Mouse (Mus musculus) heart, postnatal 0 days (tissue): ENCODE measurements around the gene Trpv1. TPM values are rescaled to one million over a fixed set of nuclear protein-coding genes. Genes with fewer than 3 reads are reported as not detected.

Experiments
- ATAC-seq: fragments of 200-750 bp; cut with Nextera tagmentation; 2 replicates; pipeline ENCODE4 v1.8.0; 2017; ENCODE audit warnings: low read depth, moderate number of reproducible peaks, moderate library complexity; ENCODE audit not compliant: insufficient read depth
- DNase-seq: peaks from one replicate; pipeline ENCODE4 v3.0.0-alpha.2; 2016; ENCODE audit warnings: low spot score
- H3K27ac ChIP-seq: fragments of 300-500 bp; sonication (generic); 2 replicates; pipeline ENCODE4 v1.5.1; 2014; ENCODE audit warnings: low read depth, mild to moderate bottlenecking
- H3K27me3 ChIP-seq: fragments of 300-500 bp; sonication (generic); 2 replicates; pipeline ENCODE4 v1.6.1; 2014; ENCODE audit warnings: low read length, mixed read lengths; ENCODE audit not compliant: control insufficient read depth, insufficient read depth
- H3K36me3 ChIP-seq: fragments of 300-500 bp; sonication (generic); replicated peaks from 2 replicates; pipeline ENCODE4 v1.6.1; 2014; ENCODE audit warnings: low read length, mixed read lengths; ENCODE audit not compliant: control insufficient read depth, insufficient read depth
- H3K4me1 ChIP-seq: fragments of 300-500 bp; sonication (generic); 2 replicates; pipeline ENCODE4 v1.6.1; 2014; ENCODE audit warnings: antibody characterized with exemption; ENCODE audit not compliant: control insufficient read depth, insufficient read depth
- H3K4me2 ChIP-seq: fragments of 300-500 bp; sonication (generic); 2 replicates; pipeline ENCODE4 v1.6.1; 2014; ENCODE audit warnings: low read depth, mild to moderate bottlenecking, low read length, moderate library complexity
- H3K4me3 ChIP-seq: fragments of 300-500 bp; sonication (generic); 2 replicates; pipeline ENCODE4 v1.5.1; 2014; ENCODE audit warnings: low read depth, low read length
- H3K9ac ChIP-seq: fragments of 300-500 bp; sonication (generic); replicated peaks from 2 replicates; pipeline ENCODE4 v1.6.1; 2014; ENCODE audit warnings: low read depth, low read length, mixed read lengths
- H3K9me3 ChIP-seq: fragments of 300-500 bp; sonication (generic); replicated peaks from 2 replicates; pipeline ENCODE4 v1.6.1; 2016; ENCODE audit warnings: low read length; ENCODE audit not compliant: control insufficient read depth
- CTCF ChIP-seq: IDR thresholded peaks from 2 replicates; pipeline ENCODE4 v1.5.1; 2016; ENCODE audit warnings: antibody characterized with exemption, control low read depth, low read depth
- EP300 ChIP-seq: IDR thresholded peaks from 2 replicates; pipeline ENCODE4 v1.6.1; 2016; ENCODE audit warnings: antibody characterized with exemption, low read depth
- WGBS: fragments of 180-500 bp; shearing (Covaris S2); extraction: QIAGEN DNeasy Blood & Tissue Kit; methylation state at CpG from one replicate; pipeline ENCODE4 v1.1.7; 2014; 5-methylcytosine and 5-hydroxymethylcytosine counted together
- polyA plus RNA-seq: library from polyadenylated mRNA; unstranded; fragments of >200 nt; fragmentation: Nextera tagmentation; extraction: Ambion mirVana; gene quantifications from 2 replicates; pipeline ENCODE4 v1.2.1, GENCODE M21; 2015
- total RNA-seq: library from RNA; depleted of rRNA; stranded (reverse); fragments of >200 nt; gene quantifications from 2 replicates; pipeline ENCODE4 v1.2.3, GENCODE M21; 2014; ENCODE audit warnings: low replicate concordance

Trpv1 gene
- total and polyA plus RNA-seq, 2 experiments from 2014 or later: 0.07 to 3.1 TPM

GRCm38 (mm10) chr11:73220651-73221050 lies 13.4 kb upstream of the Trpv1 start:
- H3K4me2 ChIP-seq: no peak overlapping the region
- DNase-seq (no peak), ATAC-seq (no peak)
- no peak overlapping the region for H3K9ac ChIP-seq
- no peak overlapping the region for H3K27ac ChIP-seq
- WGBS: 76% methylated on average over 1 of the region's 1 CpGs
- H3K4me1 ChIP-seq: no peaks in the 10 kb centered on the region
- no peaks in the 10 kb centered on the region for H3K36me3 ChIP-seq
- H3K4me3 ChIP-seq: no peak overlapping the region
- TF ChIP-seq EP300 (no peak), CTCF (no peak)
- no peaks in the 10 kb centered on the region for H3K27me3 ChIP-seq
- H3K9me3 ChIP-seq: no peaks in the 10 kb centered on the region

- H3K4me2 ChIP-seq: no peak overlapping the region
- WGBS: 26% methylated on average over 5 of the region's 5 CpGs
- DNase-seq (no peak), ATAC-seq (no peak)
- H3K4me3 ChIP-seq: no peak overlapping the region
- H3K9ac ChIP-seq: no peak overlapping the region
- TF ChIP-seq CTCF (no peak), EP300 (no peak)
- H3K36me3 ChIP-seq: no peaks in the 10 kb centered on the region
- H3K9me3 ChIP-seq: no peaks in the 10 kb centered on the region
- no peak overlapping the region for H3K27ac ChIP-seq
- H3K4me1 ChIP-seq: no peaks in the 10 kb centered on the region
- no peaks in the 10 kb centered on the region for H3K27me3 ChIP-seq
Measured at GRCm38 (mm10) chr11:73222846-73223245, 11.2 kb upstream of the Trpv1 start.

DNA sequence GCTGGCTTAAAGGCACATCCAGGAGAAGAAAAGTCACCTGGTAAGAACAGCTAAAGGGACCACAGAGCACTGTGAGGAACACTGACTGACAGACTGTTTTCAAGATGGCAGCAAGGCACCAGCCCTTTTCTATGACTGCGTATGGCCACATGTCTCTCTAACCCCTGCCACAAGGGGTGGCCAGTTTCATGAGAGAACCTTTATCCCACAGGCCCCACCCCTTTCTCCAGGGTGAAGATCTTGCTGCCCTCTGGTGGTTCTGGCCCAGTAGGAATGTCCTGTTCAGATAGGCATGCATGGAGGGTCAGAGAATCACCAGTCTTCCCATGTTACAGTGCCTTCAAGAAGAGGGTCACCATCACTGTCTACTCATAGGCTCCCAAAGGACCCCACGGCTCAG lies 10.1 kb upstream of the Trpv1 start:
- TF ChIP-seq EP300 (no peak), CTCF (peak; percentile 49)
- 72% methylated on average over 2 of the region's 2 CpGs for WGBS
- no peak for DNase-seq
- no peak overlapping the region for H3K4me2 ChIP-seq
- H3K27me3 ChIP-seq: no peaks in the 10 kb centered on the region
- H3K36me3 ChIP-seq: no peaks in the 10 kb centered on the region
- no peak overlapping the region for H3K9ac ChIP-seq
- no peak overlapping the region for H3K4me3 ChIP-seq
- H3K4me1 ChIP-seq: no peaks in the 10 kb centered on the region
- peak; percentile 47; the same call in 1 of the 2 replicates for ATAC-seq
- H3K27ac ChIP-seq: no peak overlapping the region
- no peaks in the 10 kb centered on the region for H3K9me3 ChIP-seq

DNA sequence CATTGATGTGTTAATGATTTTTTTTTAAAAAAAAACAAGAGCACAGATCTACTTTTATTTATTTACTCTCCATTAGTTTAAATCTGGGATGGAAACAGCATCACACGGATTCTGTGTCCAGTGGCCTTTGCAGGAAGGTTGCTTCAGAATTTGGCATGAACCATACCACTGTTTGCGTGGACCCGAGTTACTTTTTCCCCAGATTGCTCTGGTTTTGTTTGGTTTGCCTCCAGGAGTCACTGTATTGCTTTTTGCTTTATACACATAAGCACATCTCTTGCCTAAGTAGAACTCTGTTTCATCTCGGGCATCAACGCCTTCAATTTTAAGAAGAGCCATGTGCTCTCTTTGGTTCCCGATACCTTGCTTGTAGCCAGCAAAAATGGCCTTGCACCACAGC lies 8.2 kb upstream of the Trpv1 start:
- Histone ChIP-seq H3K27ac (no peak overlapping the region), H3K9ac (no peak overlapping the region), H3K36me3 (no peaks in the 10 kb centered on the region), H3K4me3 (no peak overlapping the region), H3K9me3 (no peaks in the 10 kb centered on the region), H3K4me1 (no peaks in the 10 kb centered on the region), H3K27me3 (no peaks in the 10 kb centered on the region), H3K4me2 (no peak overlapping the region)
- no peak for DNase-seq
- 80% methylated on average over 6 of the region's 6 CpGs for WGBS
- ATAC-seq: no peak
- TF ChIP-seq EP300 (no peak), CTCF (no peak)

DNA sequence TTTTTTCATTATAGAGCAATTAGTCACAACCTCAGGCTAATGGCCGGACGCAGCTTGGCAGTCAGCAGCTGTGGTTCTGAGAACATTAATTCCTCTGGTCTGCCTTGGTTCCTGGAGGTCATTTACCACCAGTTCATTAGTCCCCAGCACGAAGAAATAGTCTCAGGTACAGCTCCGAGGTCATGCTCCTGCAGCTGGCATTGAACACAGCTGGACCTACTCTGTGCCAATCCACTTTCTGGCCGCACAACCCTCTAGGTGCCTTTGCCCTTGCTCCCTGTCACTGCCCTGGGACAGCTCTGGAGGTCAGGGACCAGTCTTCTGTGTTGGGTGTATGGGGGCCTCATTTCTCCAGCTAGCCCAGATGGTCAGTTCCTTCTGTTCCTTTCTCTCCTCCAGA lies 5.2 kb upstream of the Trpv1 start:
- H3K4me2 ChIP-seq: no peak overlapping the region
- H3K9me3 ChIP-seq: no peaks in the 10 kb centered on the region
- DNase-seq (no peak), ATAC-seq (no peak)
- no peaks in the 10 kb centered on the region for H3K4me1 ChIP-seq
- no peaks in the 10 kb centered on the region for H3K27me3 ChIP-seq
- TF ChIP-seq EP300 (no peak), CTCF (no peak)
- H3K4me3 ChIP-seq: no peak overlapping the region
- no peak overlapping the region for H3K9ac ChIP-seq
- WGBS: 75% methylated on average over 5 of the region's 5 CpGs
- no peak overlapping the region for H3K27ac ChIP-seq
- H3K36me3 ChIP-seq: no peaks in the 10 kb centered on the region

DNA sequence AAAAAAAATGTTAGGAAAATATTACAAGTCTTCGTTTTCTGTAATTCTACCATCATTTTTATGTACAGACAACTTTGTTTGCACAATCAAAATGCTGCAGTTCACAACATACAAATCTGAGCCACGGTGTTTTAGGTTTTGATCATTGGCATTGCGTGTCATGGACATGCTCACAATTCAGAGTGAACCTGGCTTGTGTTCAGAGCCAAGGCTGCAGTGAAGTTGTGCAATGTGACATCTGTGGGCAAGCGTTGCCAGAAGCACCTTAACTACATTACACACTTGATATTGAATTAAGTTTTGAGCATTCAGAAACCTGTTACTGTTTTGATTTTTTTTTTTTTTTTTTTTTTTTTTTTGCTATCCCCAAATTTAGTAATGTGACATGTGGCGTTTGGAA lies 4.0 kb upstream of the Trpv1 start:
- WGBS: 81% methylated on average over 5 of the region's 5 CpGs
- Histone ChIP-seq H3K9ac (no peak overlapping the region), H3K4me2 (no peak overlapping the region), H3K4me3 (no peak overlapping the region), H3K27ac (no peak overlapping the region), H3K4me1 (no peaks in the 10 kb centered on the region), H3K27me3 (no peaks in the 10 kb centered on the region), H3K9me3 (no peaks in the 10 kb centered on the region), H3K36me3 (no peaks in the 10 kb centered on the region)
- ATAC-seq (no peak), DNase-seq (no peak)
- TF ChIP-seq EP300: no peak
- no peak for TF ChIP-seq CTCF
